In the genomic region with DNA sequence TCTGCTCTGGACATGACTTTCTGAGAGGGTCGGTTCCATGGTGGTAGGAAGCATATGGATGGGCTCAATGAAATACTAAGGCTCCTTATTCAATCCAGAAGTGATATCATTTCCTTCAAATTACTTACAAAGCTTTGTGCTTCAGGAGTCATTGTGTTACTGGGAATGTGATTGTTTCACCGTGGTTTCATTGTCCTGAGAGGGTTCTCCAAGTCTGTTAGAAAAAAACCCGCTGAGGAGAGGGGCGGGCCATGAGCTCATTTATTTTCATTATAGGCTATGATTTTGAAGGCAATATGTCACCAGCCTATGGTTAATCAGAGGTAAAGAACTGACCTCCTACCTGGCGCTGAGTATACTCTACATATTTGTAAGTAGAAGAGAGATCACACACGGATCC, we compare ENCODE assay signal across 27 mouse cellular contexts.
DNase-seq lines count a peak whose midpoint lies in the region; ATAC-seq and TF ChIP-seq lines count a peak whose summit lies in the region.
"Had no signal": no experiment of that assay in that cellular context is flagged by ENCODE, and none has a peak within 500 bp of the region (broad histone marks: within the 10 kb centered on the region; RNA-seq: fewer than 3 reads in every experiment).

No protein-coding gene starts in this region.

- H3K36me3 ChIP-seq in forebrain, embryonic 15.5 days: no peaks in the 10 kb centered on the region
- no peaks in the 10 kb centered on the region for H3K36me3 ChIP-seq in forebrain, embryonic 12.5 days (replicated peaks)
- no peaks in the 10 kb centered on the region for H3K36me3 ChIP-seq in heart, embryonic 10.5 days
- no peaks in the 10 kb centered on the region for H3K36me3 ChIP-seq in lung, embryonic 14.5 days (ENCODE audit: insufficient read depth)
- H3K36me3 ChIP-seq: G1E; heart, embryonic 13.5 days; hindbrain, embryonic 10.5 days; hindbrain, embryonic 15.5 days; kidney, embryonic 15.5 days; limb, embryonic 12.5 days; liver, embryonic 15.5 days; midbrain, embryonic 13.5 days; neural tube, embryonic 13.5 days had no signal

- H3K9me3 ChIP-seq in forebrain, embryonic 15.5 days: no peaks in the 10 kb centered on the region
- H3K9me3 ChIP-seq in forebrain, embryonic 12.5 days: no peaks in the 10 kb centered on the region
- H3K9me3 ChIP-seq in heart, embryonic 10.5 days: no peaks in the 10 kb centered on the region
- no peaks in the 10 kb centered on the region for H3K9me3 ChIP-seq in lung, embryonic 14.5 days (ENCODE audit: low read depth, low read length)
- H3K9me3 ChIP-seq: heart, embryonic 13.5 days; hindbrain, embryonic 10.5 days; hindbrain, embryonic 15.5 days; kidney, embryonic 15.5 days; limb, embryonic 12.5 days; liver, embryonic 15.5 days; midbrain, embryonic 13.5 days; neural tube, embryonic 13.5 days had no signal

- no peaks in the 10 kb centered on the region for H3K27me3 ChIP-seq in forebrain, embryonic 15.5 days
- no peaks in the 10 kb centered on the region for H3K27me3 ChIP-seq in forebrain, embryonic 12.5 days
- H3K27me3 ChIP-seq in heart, embryonic 10.5 days (ENCODE audit: insufficient read depth, poor library complexity, severe bottlenecking): no peaks in the 10 kb centered on the region
- H3K27me3 ChIP-seq in lung, embryonic 14.5 days (ENCODE audit: insufficient read depth, low read length): no peaks in the 10 kb centered on the region
- H3K27me3 ChIP-seq: heart, embryonic 13.5 days; hindbrain, embryonic 15.5 days; kidney, embryonic 15.5 days; limb, embryonic 12.5 days; liver, embryonic 15.5 days; neural tube, embryonic 13.5 days had no signal

- no peak for ATAC-seq in forebrain, embryonic 15.5 days (replicated peaks)
- no peak for ATAC-seq in forebrain, embryonic 12.5 days (ENCODE audit: low FRiP score)
- no peak for ATAC-seq in lung, embryonic 14.5 days (ENCODE audit: insufficient read depth)
- ATAC-seq: inflammation-experienced regulatory T-cells, adult 6 months; midbrain, embryonic 13.5 days had no signal

- H3K4me3 ChIP-seq in forebrain, embryonic 15.5 days: no peak overlapping the region
- H3K4me3 ChIP-seq in forebrain, embryonic 12.5 days (replicated peaks): no peak overlapping the region
- H3K4me3 ChIP-seq in heart, embryonic 10.5 days: no peak overlapping the region
- no peak overlapping the region for H3K4me3 ChIP-seq in lung, embryonic 14.5 days (ENCODE audit: low read depth, low read length)
- H3K4me3 ChIP-seq: heart, embryonic 13.5 days; hindbrain, embryonic 10.5 days; hindbrain, embryonic 15.5 days; kidney, embryonic 15.5 days; layer of hippocampus, adult 2 months; left cerebral cortex, adult 2 months; limb, embryonic 12.5 days; liver, embryonic 15.5 days; midbrain, embryonic 13.5 days; neural tube, embryonic 13.5 days had no signal

- 59% methylated on average over 6 of the region's 6 CpGs for WGBS in forebrain, embryonic 15.5 days
- 60% methylated on average over 6 of the region's 6 CpGs for WGBS in forebrain, embryonic 12.5 days
- 73% methylated on average over 6 of the region's 6 CpGs for WGBS in heart, embryonic 10.5 days
- 57% methylated on average over 6 of the region's 6 CpGs for WGBS in lung, embryonic 14.5 days

- H3K27ac ChIP-seq in forebrain, embryonic 15.5 days (replicated peaks): 0 out of 2 replicates have a peak overlapping the region, but pooled peaks have one; percentile 17
- H3K27ac ChIP-seq in forebrain, embryonic 12.5 days: no peak overlapping the region
- H3K27ac ChIP-seq in heart, embryonic 10.5 days: no peak overlapping the region
- H3K27ac ChIP-seq in lung, embryonic 14.5 days (ENCODE audit: low read depth): no peak overlapping the region
- H3K27ac ChIP-seq: hindbrain, embryonic 10.5 days; hindbrain, embryonic 15.5 days; kidney, embryonic 15.5 days; layer of hippocampus, adult 2 months; left cerebral cortex, adult 2 months; limb, embryonic 12.5 days; liver, embryonic 15.5 days; macrophage; midbrain, embryonic 13.5 days; neural tube, embryonic 13.5 days had no signal

- peak; percentile 29 for DNase-seq in heart, adult 8-10 months (ENCODE audit: low spot score)
- DNase-seq in heart, embryonic 10.5 days (ENCODE audit: low spot score): no peak
- peak; percentile 38 for DNase-seq in lung, embryonic 14.5 days
- DNase-seq in lung, postnatal 14 days: no peak
- DNase-seq in lung, postnatal 36 days: peak; percentile 13
- DNase-seq: adrenal gland, adult 8-10 months; cerebellum, adult 2 months; cerebellum, postnatal 14 days; gastrocnemius, postnatal 25 days; kidney, adult 11 months; kidney, postnatal 36 days; thymus, postnatal 4 days had no signal

- no peak overlapping the region for H3K4me2 ChIP-seq in forebrain, embryonic 15.5 days (replicated peaks)
- H3K4me2 ChIP-seq in forebrain, embryonic 12.5 days: no peak overlapping the region
- no peak overlapping the region for H3K4me2 ChIP-seq in lung, embryonic 14.5 days
- H3K4me2 ChIP-seq: heart, embryonic 13.5 days; hindbrain, embryonic 15.5 days; kidney, embryonic 15.5 days; limb, embryonic 12.5 days; liver, embryonic 15.5 days; midbrain, embryonic 13.5 days; neural tube, embryonic 13.5 days had no signal

- TF ChIP-seq CTCF in lung, embryonic 14.5 days (IDR thresholded peaks at IDR 0.05; ENCODE audit: low read depth): no peak

- peaks cover 15% of the 10 kb centered on the region for H3K4me1 ChIP-seq in forebrain, embryonic 15.5 days
- no peaks in the 10 kb centered on the region for H3K4me1 ChIP-seq in forebrain, embryonic 12.5 days
- H3K4me1 ChIP-seq in heart, embryonic 10.5 days: peaks cover 33% of the 10 kb centered on the region
- H3K4me1 ChIP-seq in lung, embryonic 14.5 days (ENCODE audit: insufficient read depth): peaks cover 10% of the 10 kb centered on the region; the same call in 1 of the 2 replicates
- H3K4me1 ChIP-seq: liver, embryonic 15.5 days had no signal

- no peak overlapping the region for H3K9ac ChIP-seq in forebrain, embryonic 15.5 days (replicated peaks)
- H3K9ac ChIP-seq in forebrain, embryonic 12.5 days: no peak overlapping the region
- no peak overlapping the region for H3K9ac ChIP-seq in lung, embryonic 14.5 days
- H3K9ac ChIP-seq: heart, embryonic 13.5 days; hindbrain, embryonic 15.5 days; kidney, embryonic 15.5 days; limb, embryonic 12.5 days; liver, embryonic 15.5 days; midbrain, embryonic 13.5 days; neural tube, embryonic 13.5 days had no signal

Comparison
In these comparisons a context has a peak if more than half of its experiments do, and no peak if none do; other contexts are left out.
1. DNase-seq: peak in heart, adult 8-10 months (single experiment), lung, embryonic 14.5 days (single experiment) and lung, postnatal 36 days (single experiment); none in heart, embryonic 10.5 days (single experiment) and lung, postnatal 14 days (single experiment).